Mouse (Mus musculus) heart, postnatal 4 days (tissue): ENCODE results near the gene Rfc3. TPM values are rescaled to one million over a fixed set of nuclear protein-coding genes. Genes with fewer than 3 reads are reported as not detected.
"Not testable (repeated sequence)": the region's sequence is repeated elsewhere in the genome, so short reads cannot be mapped to it uniquely, and the experiment has no call there.

ENCODE experiments used
- DNase-seq: peaks from one replicate; pipeline ENCODE4 v3.0.0; 2021
- total RNA-seq, 2 experiments: library from RNA; stranded (reverse); gene quantifications; 2 replicates each; pipeline ENCODE4 v1.2.3; 2021

Gene Rfc3
- total RNA-seq: 10 to 100 TPM; 26.0 to 30.0 TPM

DNA sequence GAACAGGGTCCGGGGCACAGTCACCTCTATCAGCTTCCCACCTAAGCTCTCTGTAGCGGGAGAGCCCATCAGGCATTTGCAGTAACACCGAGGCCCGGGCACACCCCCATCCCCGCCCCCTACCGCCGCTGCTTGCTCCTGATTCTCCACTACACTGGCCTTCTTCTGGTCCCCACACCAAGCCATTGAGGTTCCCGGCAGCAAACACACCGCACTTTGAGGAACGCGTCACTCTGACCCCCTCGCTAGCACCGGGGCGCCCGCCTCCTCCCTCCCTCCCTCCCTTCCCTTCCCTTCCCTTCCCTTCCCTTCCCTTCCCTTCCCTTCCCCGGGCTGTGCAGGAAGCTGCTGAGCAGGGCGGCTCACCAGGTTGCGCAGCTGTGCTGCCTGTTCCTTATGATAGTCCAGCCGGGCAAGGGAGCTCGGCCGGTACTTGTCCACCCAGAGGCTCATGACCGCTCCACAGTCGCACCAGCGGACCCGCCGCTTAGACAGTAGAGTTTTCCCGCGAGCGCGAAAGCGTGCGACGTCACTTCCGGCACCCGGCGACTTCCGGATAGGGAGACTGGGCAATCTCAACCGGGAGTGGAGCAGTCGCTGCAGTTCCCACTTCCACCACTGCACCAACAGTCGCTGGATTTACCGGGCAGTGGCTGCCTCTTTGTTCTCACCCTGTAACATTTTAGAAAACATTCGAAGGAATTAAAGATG, at the start of gene Rfc3:
TSS of gene Rfc3 (minus strand) at position 543 of the 711 bp plus-strand sequence.
- peak; percentile 98 for DNase-seq

DNA sequence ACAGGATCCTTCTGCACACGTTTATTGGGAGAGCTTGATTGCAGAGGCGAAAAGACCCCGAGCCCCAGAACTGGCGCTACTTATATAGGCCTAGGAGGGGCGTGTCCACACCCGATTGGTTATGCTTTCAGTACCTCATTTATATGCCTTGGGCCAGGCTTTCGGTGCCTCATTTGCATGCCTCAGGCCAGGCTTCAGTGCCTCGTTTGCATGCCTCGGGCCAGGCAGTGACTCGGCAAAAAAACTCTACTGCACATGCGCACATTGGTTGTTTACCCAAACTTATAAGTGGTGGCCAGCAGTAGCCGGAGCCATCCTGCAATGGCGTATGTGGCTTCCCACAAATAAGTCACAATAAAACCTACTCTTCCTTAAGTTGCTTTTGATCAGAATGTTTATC, 42.6 kb upstream of the Rfc3 start:
- not testable (repeated sequence) for DNase-seq

GRCm38 (mm10) chr5:151686606-151687525, 35.8 kb upstream of the Rfc3 start:
- DNase-seq: peak; percentile 86

DNA sequence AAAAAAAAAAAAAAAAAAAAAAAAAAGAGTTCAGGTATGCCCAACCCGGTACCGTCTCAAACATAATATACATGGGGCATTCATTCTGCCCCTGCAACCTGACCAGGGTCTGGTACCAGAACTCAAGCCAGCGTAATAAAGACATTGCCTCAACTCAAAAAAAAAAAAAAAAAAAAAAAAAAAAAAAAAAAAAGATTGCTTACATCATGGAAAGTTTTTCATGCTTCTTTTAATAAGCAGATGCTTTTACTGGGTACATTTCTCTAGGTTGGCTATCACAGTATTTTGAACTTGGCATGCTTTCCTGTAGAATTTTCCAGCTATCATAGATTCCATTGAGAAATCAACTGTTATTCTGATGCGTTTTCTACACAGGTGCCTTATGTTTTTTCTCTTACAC, 11.2 kb upstream of the Rfc3 start:
- DNase-seq: no peak

DNA sequence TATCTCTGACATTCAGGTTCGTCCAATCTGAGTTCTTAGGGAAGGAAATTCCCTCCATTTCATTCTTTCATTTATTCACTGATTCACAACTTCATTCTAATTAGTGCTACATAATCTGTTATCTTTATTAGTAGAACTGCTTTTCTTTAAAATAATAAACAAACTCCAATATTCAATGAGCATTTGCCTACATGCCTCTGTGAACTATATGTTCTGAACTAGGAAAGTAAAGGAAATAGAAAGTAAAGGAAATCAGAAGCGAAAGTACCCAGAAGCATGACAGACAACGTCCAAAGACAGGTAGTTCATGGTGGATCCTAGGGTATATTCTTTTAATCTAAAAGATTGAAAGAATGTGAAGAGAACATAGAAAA, 356 bp upstream of the Rfc3 start:
- no peak for DNase-seq

- peak; percentile 28 for DNase-seq
These were observed 6.2 kb downstream of the Rfc3 start for GRCm38 (mm10) chr5:151644845-151645244.

GRCm38 (mm10) chr5:151642867-151643266, 8.2 kb downstream of the Rfc3 start:
- no peak for DNase-seq

GRCm38 (mm10) chr5:151642102-151642501, 8.9 kb downstream of the Rfc3 start:
- no peak for DNase-seq

DNA sequence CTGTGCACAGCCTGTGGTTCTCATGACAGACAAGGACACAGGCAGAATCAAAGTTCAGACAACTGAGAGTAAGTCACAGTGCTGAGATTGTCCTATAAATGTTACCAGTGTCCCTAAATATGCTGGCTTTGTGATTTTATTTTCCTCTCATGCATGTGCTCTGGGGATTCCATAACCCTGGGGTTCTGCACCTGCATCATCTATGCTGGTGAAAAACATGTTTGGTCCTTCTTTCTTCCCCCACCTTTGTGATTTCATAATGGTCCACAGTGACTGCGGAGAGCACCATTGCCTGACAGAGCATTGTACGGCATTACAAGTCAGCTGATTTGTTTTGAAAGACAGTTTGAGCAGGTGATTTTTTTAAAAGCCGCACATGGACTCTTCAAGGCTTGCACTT, 45.1 kb downstream of the Rfc3 start, which contains the start of gene Vmn2r18:
TSS of gene Vmn2r18 (minus strand) at position 101 of the 400 bp plus-strand sequence.
- no peak for DNase-seq

- DNase-seq: no peak
These were observed 49.3 kb downstream of the Rfc3 start for GRCm38 (mm10) chr5:151601696-151602095.

Other genes with a start within 250 kb of the Rfc3 start
- gene Gm42906, start 223.1 kb downstream of the Rfc3 start, total RNA-seq: not detected
- gene Vmn2r18, start 45.2 kb downstream of the Rfc3 start, total RNA-seq: not detected